Mouse (Mus musculus) telencephalon, adult 2 months (tissue): ENCODE results near the gene Cacnb4.

Experiments used
- DNase-seq: peaks from one replicate; pipeline ENCODE4 v3.0.0-alpha.2; 2011; ENCODE audit warnings: low read depth, low spot score

Gene Cacnb4

GRCm38 (mm10) chr2:52474570-52474969 lies 202.1 kb downstream of the Cacnb4 start:
- DNase-seq: no peak

DNA sequence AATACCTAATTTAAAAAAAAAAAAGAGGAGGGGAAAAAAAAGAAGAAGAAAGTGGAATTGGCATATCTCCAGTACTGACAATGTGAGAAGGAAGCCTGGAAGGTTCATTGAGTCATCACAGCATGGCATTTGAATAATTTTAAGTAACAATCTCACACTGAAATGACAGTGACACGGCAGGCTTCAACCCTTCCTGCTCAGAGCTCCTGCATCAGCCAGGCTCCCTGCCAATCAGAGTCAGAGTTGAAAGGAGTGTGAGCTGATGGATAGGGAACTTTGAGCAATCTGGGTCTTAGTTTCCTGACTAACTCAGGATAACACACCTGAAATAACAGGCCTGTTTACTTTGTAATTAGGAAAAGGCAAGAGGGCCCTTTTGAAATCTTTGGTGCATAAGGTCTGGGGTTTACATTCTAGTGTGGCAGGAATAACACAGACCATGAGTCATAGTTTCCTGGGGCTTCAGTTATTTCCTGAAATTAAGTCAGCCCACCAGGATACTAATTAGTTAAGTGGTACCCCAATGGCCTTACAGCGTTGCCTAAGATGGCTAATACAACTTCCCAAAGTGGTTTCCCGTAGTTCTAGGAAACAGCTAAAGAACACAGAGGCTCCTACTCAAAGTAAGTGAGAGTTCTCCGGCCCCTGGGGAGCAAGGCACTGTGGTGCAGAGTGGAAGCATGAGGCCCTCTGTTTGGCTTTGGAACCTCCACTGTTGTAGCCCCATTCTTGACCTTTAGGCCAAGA lies 204.9 kb downstream of the Cacnb4 start:
- DNase-seq: no peak

- DNase-seq: no peak
These were observed 206.5 kb downstream of the Cacnb4 start for GRCm38 (mm10) chr2:52470044-52470560.

DNA sequence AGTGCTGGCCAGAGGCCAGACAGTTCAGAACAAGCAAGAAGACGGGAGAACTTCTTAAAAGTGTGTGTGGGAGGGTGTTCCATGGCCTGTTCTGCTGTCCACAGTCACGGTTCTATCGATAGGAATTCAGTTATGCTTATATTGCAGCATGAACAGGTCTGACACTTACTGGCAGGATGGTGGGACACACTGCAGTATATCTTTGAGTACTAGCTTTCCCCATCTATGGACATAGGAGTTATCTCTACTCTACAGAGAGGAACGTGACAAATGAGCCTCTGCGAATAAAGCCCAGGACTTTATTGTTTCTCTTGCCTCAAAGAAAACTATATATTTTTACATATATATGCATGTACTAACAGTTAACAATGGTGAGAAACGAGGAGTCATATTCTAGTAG lies 209.0 kb downstream of the Cacnb4 start:
- no peak for DNase-seq

DNA sequence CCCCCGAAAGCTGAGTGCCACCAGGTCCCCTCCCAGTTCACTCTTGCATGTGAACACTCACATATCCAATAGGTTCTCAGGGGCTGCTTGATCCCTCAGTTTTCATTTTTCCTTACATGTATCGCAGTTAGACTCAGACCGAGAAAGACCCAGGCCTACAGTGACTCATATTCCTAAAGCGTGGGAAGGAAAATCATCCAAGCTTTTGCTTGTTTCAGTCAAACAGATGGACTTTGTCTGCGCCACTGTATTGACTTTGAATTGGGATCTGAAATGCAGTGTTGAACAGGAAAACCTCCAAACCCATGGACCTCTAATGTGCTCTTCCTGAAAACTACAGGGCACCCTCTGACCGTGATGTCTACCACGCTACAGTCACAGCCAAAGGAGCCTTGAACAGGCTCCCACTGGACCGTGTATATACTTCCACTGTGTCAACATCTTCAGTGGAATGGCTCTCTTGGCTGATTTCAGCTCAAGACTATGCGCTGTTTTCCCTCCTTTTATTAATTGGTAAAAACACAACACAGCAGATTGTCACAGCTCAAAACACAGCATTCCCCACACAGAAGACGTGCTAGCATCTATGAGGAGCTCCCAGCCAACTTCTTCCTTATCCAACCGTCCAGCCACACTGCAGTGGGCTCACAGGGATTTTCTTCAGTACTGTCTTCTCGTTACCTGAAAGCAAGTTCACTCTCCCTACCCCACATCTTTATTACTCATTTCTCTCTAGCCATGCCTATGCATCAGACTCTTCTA lies 215.2 kb downstream of the Cacnb4 start:
- DNase-seq: peak; percentile 28

- no peak for DNase-seq
These were observed 220.8 kb downstream of the Cacnb4 start for GRCm38 (mm10) chr2:52455606-52456479.

DNA sequence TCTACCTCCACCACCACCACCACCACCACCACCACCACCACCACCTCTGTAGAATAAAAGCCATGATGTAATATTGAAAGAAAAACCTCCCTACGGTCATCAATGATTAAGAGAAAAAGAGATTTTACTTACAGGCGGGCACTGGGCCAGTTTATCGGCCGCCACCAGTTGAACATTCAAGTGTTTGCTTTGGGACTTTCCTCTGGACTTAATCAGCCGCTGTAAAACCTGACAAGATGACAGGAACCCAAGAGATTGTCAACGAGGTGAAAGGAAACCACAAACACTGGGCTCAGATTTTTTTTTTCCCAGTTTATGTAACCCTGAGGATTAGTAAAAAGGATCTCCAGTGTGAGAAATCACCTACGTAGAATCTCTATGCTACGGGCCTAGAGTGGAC lies 226.8 kb downstream of the Cacnb4 start:
- DNase-seq: no peak

- DNase-seq: no peak
These were observed 227.7 kb downstream of the Cacnb4 start for GRCm38 (mm10) chr2:52448916-52449315.

DNA sequence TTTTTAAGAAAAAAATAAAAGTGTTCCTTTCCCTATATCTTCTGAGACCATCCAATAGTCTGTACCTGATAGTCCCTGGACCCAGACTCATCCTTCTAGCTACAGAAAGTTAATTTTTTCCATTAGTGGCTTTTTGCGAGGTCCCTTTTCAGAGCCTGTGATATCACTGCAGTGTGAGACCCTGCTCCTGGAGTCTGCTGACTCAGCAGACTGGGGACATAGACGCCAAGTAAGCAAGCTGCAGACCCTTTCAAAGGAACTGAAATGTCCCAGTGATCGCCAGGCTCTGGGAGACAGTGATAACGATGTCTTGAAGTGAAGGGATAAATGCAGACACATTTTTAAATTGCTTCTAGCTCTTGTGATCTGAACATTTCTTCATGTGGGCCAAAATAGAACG lies 230.0 kb downstream of the Cacnb4 start:
- no peak for DNase-seq

- no peak for DNase-seq
These were observed 234.5 kb downstream of the Cacnb4 start for GRCm38 (mm10) chr2:52442125-52442524.

- DNase-seq: no peak
These were observed 236.1 kb downstream of the Cacnb4 start for GRCm38 (mm10) chr2:52440420-52441015.

- no peak for DNase-seq
These were observed 238.2 kb downstream of the Cacnb4 start for GRCm38 (mm10) chr2:52438437-52438836.

DNA sequence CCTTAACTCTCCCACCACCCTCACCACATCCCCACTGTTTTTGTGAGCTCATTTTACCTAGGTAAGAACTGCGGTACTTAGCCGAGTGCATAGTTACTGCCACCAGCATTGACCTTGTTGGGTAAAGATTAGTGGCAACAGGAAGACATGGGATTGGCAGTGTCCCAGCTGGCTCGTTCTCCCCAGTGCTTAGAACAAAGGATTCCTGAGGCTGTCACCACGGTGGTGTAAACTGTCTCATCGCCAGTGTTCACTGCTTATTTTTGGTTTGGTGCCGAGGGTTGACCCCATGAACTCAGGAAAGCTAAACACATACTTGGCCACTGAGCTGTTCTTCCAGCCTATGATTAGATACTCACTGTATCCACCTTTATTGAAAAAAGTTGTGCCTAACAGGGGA lies 238.6 kb downstream of the Cacnb4 start:
- no peak for DNase-seq

DNA sequence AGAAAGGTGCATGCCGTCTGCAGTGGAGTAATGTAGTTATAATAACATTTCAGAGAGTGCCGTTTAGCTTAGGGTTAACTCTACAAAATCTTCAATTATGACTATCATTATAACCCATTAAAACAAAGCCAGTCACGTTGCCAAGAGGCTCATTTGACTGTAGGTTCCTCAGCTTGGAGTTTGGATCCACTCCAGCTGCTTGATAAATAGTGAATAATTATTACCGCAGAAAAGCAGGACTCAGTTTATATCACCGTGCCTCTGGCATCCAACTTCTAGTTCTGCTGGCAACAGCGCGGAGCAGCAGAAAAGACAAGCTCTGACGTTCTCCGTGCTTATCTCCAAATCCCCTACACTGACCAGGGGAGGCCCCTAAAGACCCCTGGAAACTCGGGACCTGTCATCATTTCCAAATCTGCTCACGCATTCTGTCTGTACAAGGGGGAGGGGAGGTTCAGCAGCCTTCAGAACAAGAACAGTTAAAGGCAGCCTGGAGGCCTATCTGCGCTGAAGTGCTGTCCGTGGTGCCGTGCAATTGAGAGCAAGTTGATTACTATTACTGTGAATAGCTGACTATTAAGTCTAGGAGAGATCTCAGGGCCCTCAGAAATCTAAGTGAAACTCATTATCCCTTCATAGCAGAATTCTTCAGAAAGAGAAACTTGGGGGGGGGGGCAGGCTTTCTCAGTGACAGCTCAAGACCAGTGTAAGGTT lies 240.6 kb downstream of the Cacnb4 start:
- no peak for DNase-seq

GRCm38 (mm10) chr2:52433365-52433764 lies 243.3 kb downstream of the Cacnb4 start:
- no peak for DNase-seq

DNA sequence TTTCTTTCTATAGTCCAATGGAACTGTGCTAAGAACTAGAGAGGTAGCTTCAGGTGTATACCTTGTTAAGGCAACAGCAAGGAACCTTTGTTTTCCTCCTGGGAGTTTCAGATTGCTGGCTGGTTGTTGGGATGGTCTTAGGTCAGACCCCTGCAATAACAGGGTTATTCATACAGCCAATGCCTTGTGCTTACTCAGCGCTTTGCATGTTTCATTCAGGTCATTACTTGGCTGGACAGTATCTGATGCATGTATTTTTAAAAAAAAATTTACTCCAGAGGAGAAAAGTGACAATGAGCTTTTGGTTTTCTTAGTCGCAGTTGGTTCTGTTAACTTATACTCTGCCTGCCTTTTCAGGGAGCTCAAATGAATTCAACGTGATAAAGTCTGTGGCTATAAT lies 249.2 kb downstream of the Cacnb4 start:
- DNase-seq: no peak

- DNase-seq: no peak
These were observed 250.6 kb downstream of the Cacnb4 start for GRCm38 (mm10) chr2:52426041-52426440.

- no peak for DNase-seq
These were observed 251.2 kb downstream of the Cacnb4 start for GRCm38 (mm10) chr2:52425523-52425795.

DNA sequence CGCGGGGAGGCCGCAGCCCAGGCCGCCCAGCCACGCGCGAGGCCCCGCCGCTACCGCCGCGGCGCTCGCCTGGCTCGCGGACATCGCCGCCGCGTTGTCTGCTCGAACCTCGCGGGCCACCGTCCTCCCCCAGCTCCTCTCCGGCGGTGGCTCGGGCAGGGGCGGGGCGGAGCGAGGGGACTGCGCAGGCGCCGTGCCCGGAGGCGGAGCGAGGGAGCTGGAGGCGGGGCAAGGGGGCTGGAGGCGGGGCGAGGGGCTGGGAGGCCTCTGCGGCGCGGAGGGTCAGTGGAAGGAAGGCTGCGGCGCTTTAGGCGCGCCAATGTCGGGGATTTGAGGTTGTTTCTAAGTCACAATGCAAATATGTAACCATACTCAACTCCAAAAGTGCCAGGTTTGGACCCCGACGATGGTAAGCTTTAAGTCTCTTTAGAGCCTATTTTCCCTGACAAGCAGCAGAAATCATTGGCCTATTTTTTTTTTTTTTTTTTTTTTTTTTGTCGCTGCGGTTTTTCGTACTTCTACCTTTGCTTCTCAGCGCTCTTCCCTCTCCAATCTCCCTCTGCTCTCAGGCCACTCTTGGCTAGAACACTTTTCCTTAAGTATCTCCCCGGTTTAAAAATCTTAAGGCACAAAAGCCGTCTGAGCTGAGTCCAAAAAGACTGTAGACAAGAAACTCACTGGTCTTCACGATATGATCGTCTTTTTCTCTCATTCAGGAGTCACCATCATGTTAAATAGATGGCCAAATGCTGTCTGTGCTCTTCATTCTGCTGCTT lies 251.7 kb downstream of the Cacnb4 start, which contains the start of gene Arl5a:
Arl5a (minus strand) TSS at position 155 of the 776 bp plus-strand sequence.
- DNase-seq: peak; percentile 83

DNA sequence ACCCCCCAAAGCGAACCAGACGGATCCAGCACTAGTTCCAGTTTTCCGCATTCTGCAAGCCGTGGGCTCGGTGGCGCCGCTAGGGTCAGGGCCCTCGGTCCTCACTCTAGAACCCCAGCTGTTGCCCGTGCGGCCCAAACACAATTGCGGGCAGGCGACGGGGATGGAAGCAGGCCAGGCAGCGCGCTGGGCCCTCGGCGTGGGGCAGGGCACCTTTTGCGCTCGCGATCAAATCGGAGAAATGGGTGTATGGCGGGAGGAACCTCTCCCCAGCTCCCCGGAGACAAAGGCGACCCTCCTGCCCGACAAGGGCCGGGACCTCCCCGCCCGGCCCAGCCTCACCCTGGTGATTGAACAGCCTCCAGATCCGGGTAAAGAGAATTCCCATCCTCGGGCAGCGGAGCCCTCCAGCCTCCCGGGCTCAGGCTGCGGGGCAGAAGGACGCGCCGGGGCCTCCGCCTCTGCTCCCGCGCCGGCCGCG lies 252.3 kb downstream of the Cacnb4 start:
- DNase-seq: no peak
